Mouse (Mus musculus) heart, embryonic 16.5 days (tissue): ENCODE measurements at regions not wholly inside any gene's neighbourhood (a gene's known extent, or its start where the extent isn't known, plus 50 kb on each side); places are given as distances from the start of the nearest gene placed in this dataset.

Experiments used
- ATAC-seq: fragments of 200-750 bp; cut with Nextera tagmentation; replicated peaks from 2 replicates; pipeline ENCODE4 v1.8.0; 2017; ENCODE audit warnings: moderate number of reproducible peaks; ENCODE audit not compliant: insufficient read depth, low FRiP score; ENCODE audit errors: extremely low read depth
- H3K27ac ChIP-seq: fragments of 300-500 bp; sonication (generic); 2 replicates; pipeline ENCODE4 v1.5.1; 2014; ENCODE audit warnings: mild to moderate bottlenecking, low read length, control low read depth, moderate library complexity
- H3K27me3 ChIP-seq: fragments of 300-500 bp; sonication (generic); 2 replicates; pipeline ENCODE4 v1.6.1; 2014; ENCODE audit warnings: low read length, mixed read lengths; ENCODE audit not compliant: control insufficient read depth, insufficient read depth
- H3K36me3 ChIP-seq: fragments of 300-500 bp; sonication (generic); 2 replicates; pipeline ENCODE4 v1.6.1; 2014; ENCODE audit not compliant: control insufficient read depth, insufficient read depth
- H3K4me1 ChIP-seq: fragments of 300-500 bp; sonication (generic); 2 replicates; pipeline ENCODE4 v1.6.1; 2014; ENCODE audit warnings: low read length, mixed read lengths; ENCODE audit not compliant: control insufficient read depth, insufficient read depth
- H3K4me2 ChIP-seq: fragments of 300-500 bp; sonication (generic); 2 replicates; pipeline ENCODE4 v1.6.1; 2014; ENCODE audit warnings: low read depth, mild to moderate bottlenecking, control low read depth, low read length
- H3K4me3 ChIP-seq: fragments of 300-500 bp; sonication (generic); 2 replicates; pipeline ENCODE4 v1.5.1; 2014; ENCODE audit warnings: mild to moderate bottlenecking, control low read depth, low read length
- H3K9ac ChIP-seq: fragments of 300-500 bp; sonication (generic); 2 replicates; pipeline ENCODE4 v1.6.1; 2014; ENCODE audit warnings: low read length, control low read depth
- H3K9me3 ChIP-seq: fragments of 300-500 bp; sonication (generic); replicated peaks from 2 replicates; pipeline ENCODE4 v1.6.1; 2016; ENCODE audit warnings: low read length; ENCODE audit not compliant: control insufficient read depth
- WGBS: fragments of 180-500 bp; shearing (Covaris S2); extraction: QIAGEN DNeasy Blood & Tissue Kit; methylation state at CpG from one replicate; pipeline ENCODE4 v1.1.7; 2014; 5-methylcytosine and 5-hydroxymethylcytosine counted together

GRCm38 (mm10) chrX:99220674-99221455, 84.9 kb downstream of the Efnb1 start:
- Histone ChIP-seq H3K4me2 (no peak overlapping the region), H3K4me1 (peaks cover 4% of the 10 kb centered on the region; the same call in 1 of the 2 replicates), H3K9me3 (no peaks in the 10 kb centered on the region), H3K4me3 (no peak overlapping the region), H3K36me3 (no peaks in the 10 kb centered on the region), H3K9ac (no peak overlapping the region), H3K27ac (no peak overlapping the region), H3K27me3 (peaks cover 9% of the 10 kb centered on the region)
- ATAC-seq: no peak
- 58% methylated on average over 8 of the region's 8 CpGs for WGBS

- no peak for ATAC-seq
- Histone ChIP-seq H3K9me3 (no peaks in the 10 kb centered on the region), H3K27ac (no peak overlapping the region), H3K4me1 (peaks cover 16% of the 10 kb centered on the region), H3K27me3 (peaks cover 5% of the 10 kb centered on the region), H3K36me3 (no peaks in the 10 kb centered on the region), H3K4me3 (no peak overlapping the region), H3K9ac (no peak overlapping the region), H3K4me2 (no peak overlapping the region)
- WGBS: 66% methylated on average over 7 of the region's 7 CpGs
These were observed 82.3 kb downstream of the Efnb1 start for GRCm38 (mm10) chrX:99218213-99218612.

- peaks cover 5% of the 10 kb centered on the region for H3K27me3 ChIP-seq
- H3K4me1 ChIP-seq: peaks cover 16% of the 10 kb centered on the region
- H3K9ac ChIP-seq: peak overlapping the region; percentile 72
- H3K9me3 ChIP-seq: no peaks in the 10 kb centered on the region
- H3K36me3 ChIP-seq: no peaks in the 10 kb centered on the region
- ATAC-seq: peak; percentile 78
- peak overlapping the region; percentile 11; the same call in 1 of the 2 replicates for H3K27ac ChIP-seq
- peak overlapping the region; percentile 66 for H3K4me2 ChIP-seq
- H3K4me3 ChIP-seq: peak overlapping the region; percentile 39
- 13% methylated on average over 59 of the region's 60 CpGs for WGBS
These were observed 80.9 kb downstream of the Efnb1 start for GRCm38 (mm10) chrX:99216633-99217459.

DNA sequence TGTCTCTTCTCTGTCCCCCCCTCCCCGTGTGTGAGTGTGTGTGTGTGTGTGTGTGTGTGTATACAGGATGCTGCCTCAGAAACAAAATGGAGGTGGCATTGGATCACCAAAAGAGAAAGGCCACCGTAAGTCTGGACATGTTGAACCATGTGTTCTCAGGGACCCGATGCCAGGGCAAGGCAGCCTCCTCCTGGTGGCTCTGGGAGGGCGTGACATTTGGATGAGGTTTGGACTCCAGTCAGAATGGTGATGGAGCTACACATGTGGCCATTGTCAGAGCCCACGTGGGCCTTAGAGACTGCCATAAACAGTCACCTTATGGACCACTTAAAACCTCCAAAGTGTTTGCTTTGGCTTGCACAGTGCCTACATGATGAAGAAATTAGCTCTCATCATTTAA, 80.0 kb downstream of the Efnb1 start:
- Histone ChIP-seq H3K27me3 (peaks cover 5% of the 10 kb centered on the region), H3K4me2 (peak overlapping the region; percentile 66; the same call in 1 of the 2 replicates), H3K4me3 (no peak overlapping the region), H3K9me3 (no peaks in the 10 kb centered on the region), H3K4me1 (peaks cover 16% of the 10 kb centered on the region), H3K27ac (no peak overlapping the region), H3K9ac (no peak overlapping the region), H3K36me3 (no peaks in the 10 kb centered on the region)
- ATAC-seq: no peak
- 65% methylated on average over 5 of the region's 5 CpGs for WGBS

- H3K4me3 ChIP-seq: no peak overlapping the region
- 47% methylated on average over 7 of the region's 7 CpGs for WGBS
These were observed 79.2 kb downstream of the Efnb1 start for GRCm38 (mm10) chrX:99215111-99215510.

GRCm38 (mm10) chrX:99213565-99214153, 77.7 kb downstream of the Efnb1 start:
- no peak overlapping the region for H3K4me3 ChIP-seq
- H3K9me3 ChIP-seq: no peaks in the 10 kb centered on the region
- peaks cover 16% of the 10 kb centered on the region for H3K4me1 ChIP-seq
- H3K9ac ChIP-seq: no peak overlapping the region
- ATAC-seq: no peak
- no peak overlapping the region for H3K4me2 ChIP-seq
- WGBS: 44% methylated on average over 6 of the region's 6 CpGs
- no peaks in the 10 kb centered on the region for H3K36me3 ChIP-seq
- peak overlapping the region; percentile 31; the same call in 1 of the 2 replicates for H3K27ac ChIP-seq
- peaks cover 4% of the 10 kb centered on the region for H3K27me3 ChIP-seq

More at GRCm38 (mm10) chrX:99215111-99215510, 79.2 kb downstream of the Efnb1 start:
- Histone ChIP-seq H3K9me3 (no peaks in the 10 kb centered on the region), H3K27me3 (peaks cover 5% of the 10 kb centered on the region), H3K27ac (no peak overlapping the region; the same call in 1 of the 2 replicates), H3K4me2 (no peak overlapping the region), H3K4me1 (peaks cover 16% of the 10 kb centered on the region), H3K9ac (no peak overlapping the region), H3K36me3 (no peaks in the 10 kb centered on the region)
- ATAC-seq: peak; percentile 51; the same call in 1 of the 2 replicates

- Histone ChIP-seq H3K27me3 (peaks cover 4% of the 10 kb centered on the region), H3K36me3 (no peaks in the 10 kb centered on the region), H3K4me1 (peaks cover 23% of the 10 kb centered on the region), H3K9ac (no peak overlapping the region), H3K9me3 (no peaks in the 10 kb centered on the region), H3K4me2 (no peak overlapping the region), H3K4me3 (no peak overlapping the region), H3K27ac (peak overlapping the region; percentile 61)
- WGBS: 49% methylated on average over 6 of the region's 6 CpGs
- no peak for ATAC-seq
These were observed 68.1 kb downstream of the Efnb1 start for GRCm38 (mm10) chrX:99204077-99204476.

DNA sequence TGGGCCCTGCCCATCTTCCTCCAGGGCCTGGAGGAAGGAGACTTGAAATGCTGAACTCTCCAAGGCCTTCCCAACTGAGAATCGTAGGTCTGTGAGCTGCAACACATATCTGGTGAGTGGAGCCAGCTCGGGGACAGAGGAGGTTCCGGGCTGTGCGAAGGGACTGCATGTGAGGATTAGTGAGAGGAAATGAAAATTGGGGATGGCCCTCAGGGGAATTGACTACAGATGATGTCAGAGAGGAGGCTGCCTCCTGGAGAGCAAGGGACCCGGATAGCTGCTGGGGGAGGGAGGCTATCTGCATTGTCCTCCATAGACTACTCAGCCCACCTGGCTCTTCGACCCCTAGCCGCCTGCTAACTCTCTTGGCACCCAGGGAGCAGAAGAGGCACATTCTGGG, 65.2 kb downstream of the Efnb1 start:
- H3K9me3 ChIP-seq: no peaks in the 10 kb centered on the region
- no peak overlapping the region for H3K4me2 ChIP-seq
- WGBS: 71% methylated on average over 7 of the region's 7 CpGs
- H3K4me1 ChIP-seq: peaks cover 29% of the 10 kb centered on the region
- ATAC-seq: no peak
- H3K4me3 ChIP-seq: no peak overlapping the region
- H3K36me3 ChIP-seq: no peaks in the 10 kb centered on the region
- no peak overlapping the region for H3K27ac ChIP-seq
- no peaks in the 10 kb centered on the region; the same call in 1 of the 2 replicates for H3K27me3 ChIP-seq
- H3K9ac ChIP-seq: no peak overlapping the region
